Mouse (Mus musculus) 416B (cell line): Measurements from ENCODE around the gene Ccnd2.

Experiments
- DNase-seq: peaks from one replicate; pipeline ENCODE4 v3.0.0; 2011; ENCODE audit warnings: low read depth

Gene Ccnd2

GRCm38 (mm10) chr6:127148526-127149302 is 3.3 kb downstream of the Ccnd2 start:
- DNase-seq, result peak; percentile 47

- peak; percentile 92 for DNase-seq
These were observed 4.3 kb downstream of the Ccnd2 start for GRCm38 (mm10) chr6:127147665-127148064.

GRCm38 (mm10) chr6:127146322-127146947 is 5.6 kb downstream of the Ccnd2 start:
- no peak for DNase-seq

- DNase-seq, result no peak
These were observed 6.4 kb downstream of the Ccnd2 start for GRCm38 (mm10) chr6:127145464-127146190.

GRCm38 (mm10) chr6:127143576-127144288 is 8.3 kb downstream of the Ccnd2 start:
- no peak for DNase-seq

GRCm38 (mm10) chr6:127143124-127143520 is 8.9 kb downstream of the Ccnd2 start:
- DNase-seq, result peak; percentile 72

GRCm38 (mm10) chr6:127142154-127143123 is 9.6 kb downstream of the Ccnd2 start:
- DNase-seq, result peak; percentile 84

- no peak for DNase-seq
These were observed 13.0 kb downstream of the Ccnd2 start for GRCm38 (mm10) chr6:127138962-127139361.

GRCm38 (mm10) chr6:127133433-127134245 is 18.4 kb downstream of the Ccnd2 start:
- DNase-seq, result no peak

GRCm38 (mm10) chr6:127132719-127133118 is 19.3 kb downstream of the Ccnd2 start:
- no peak for DNase-seq

GRCm38 (mm10) chr6:127131946-127132345 is 20.0 kb downstream of the Ccnd2 start:
- no peak for DNase-seq

GRCm38 (mm10) chr6:127130377-127130776 is 21.6 kb downstream of the Ccnd2 start:
- DNase-seq, result no peak

GRCm38 (mm10) chr6:127129659-127130058 is 22.3 kb downstream of the Ccnd2 start:
- no peak for DNase-seq

GRCm38 (mm10) chr6:127123506-127123905 is 28.5 kb downstream of the Ccnd2 start:
- DNase-seq, result no peak

- DNase-seq, result no peak
These were observed 29.0 kb downstream of the Ccnd2 start for GRCm38 (mm10) chr6:127122996-127123395.

GRCm38 (mm10) chr6:127122221-127122806 is 29.7 kb downstream of the Ccnd2 start:
- DNase-seq, result peak; percentile 64

GRCm38 (mm10) chr6:127114753-127115456 is 37.1 kb downstream of the Ccnd2 start:
- no peak for DNase-seq

GRCm38 (mm10) chr6:127109402-127109930 is 42.5 kb downstream of the Ccnd2 start, which contains the start of gene Tigar:
TSS of gene Tigar (minus strand) at chr6:127109557.
- peak; percentile 98 for DNase-seq
